Mouse (Mus musculus) large intestine, adult 2 months (tissue): ENCODE data around the gene Prrt1. TPM values are rescaled to one million over a fixed set of nuclear protein-coding genes. Genes with fewer than 3 reads are reported as not detected.
A peak's percentile ranks its signal among the peaks of the same experiment; 100 is the strongest.

Experiments
- DNase-seq: peaks from one replicate; pipeline ENCODE4 v3.0.0-alpha.2; 2012; ENCODE audit warnings: low read depth, low spot score
- WGBS: fragments of 180-500 bp; shearing (Covaris S2); methylation state at CpG from one replicate; pipeline ENCODE4 v1.1.7; 2018; 5-methylcytosine and 5-hydroxymethylcytosine counted together
- polyA plus RNA-seq: library from polyadenylated mRNA; depleted of rRNA; stranded (reverse); fragments of >200 nt; gene quantifications from 2 replicates; pipeline ENCODE4 v1.2.3, GENCODE M21; 2012

Prrt1 gene
- polyA plus RNA-seq, 1 experiment: 4.5 TPM

DNA sequence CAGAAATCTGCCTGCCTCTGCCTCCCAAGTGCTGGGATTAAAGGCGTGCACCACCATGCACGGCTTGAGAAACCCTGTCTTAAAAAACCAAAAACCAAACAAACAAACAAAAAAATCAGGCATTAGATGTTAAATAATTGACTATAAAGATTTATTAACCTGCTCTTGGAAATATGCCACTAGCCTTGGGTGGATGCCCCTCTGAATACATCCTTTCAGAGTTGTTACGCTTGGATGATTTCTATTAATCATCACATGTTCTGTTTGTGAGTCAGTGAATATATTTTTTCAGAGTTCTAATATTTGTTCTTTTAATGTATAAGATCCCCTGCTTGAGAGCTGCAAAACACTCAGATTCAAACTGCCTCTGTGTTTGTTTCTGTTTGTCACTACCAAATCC lies 4.4 kb upstream of the Prrt1 start:
- 92% methylated on average over 3 of the region's 3 CpGs for WGBS
- DNase-seq: no peak

DNA sequence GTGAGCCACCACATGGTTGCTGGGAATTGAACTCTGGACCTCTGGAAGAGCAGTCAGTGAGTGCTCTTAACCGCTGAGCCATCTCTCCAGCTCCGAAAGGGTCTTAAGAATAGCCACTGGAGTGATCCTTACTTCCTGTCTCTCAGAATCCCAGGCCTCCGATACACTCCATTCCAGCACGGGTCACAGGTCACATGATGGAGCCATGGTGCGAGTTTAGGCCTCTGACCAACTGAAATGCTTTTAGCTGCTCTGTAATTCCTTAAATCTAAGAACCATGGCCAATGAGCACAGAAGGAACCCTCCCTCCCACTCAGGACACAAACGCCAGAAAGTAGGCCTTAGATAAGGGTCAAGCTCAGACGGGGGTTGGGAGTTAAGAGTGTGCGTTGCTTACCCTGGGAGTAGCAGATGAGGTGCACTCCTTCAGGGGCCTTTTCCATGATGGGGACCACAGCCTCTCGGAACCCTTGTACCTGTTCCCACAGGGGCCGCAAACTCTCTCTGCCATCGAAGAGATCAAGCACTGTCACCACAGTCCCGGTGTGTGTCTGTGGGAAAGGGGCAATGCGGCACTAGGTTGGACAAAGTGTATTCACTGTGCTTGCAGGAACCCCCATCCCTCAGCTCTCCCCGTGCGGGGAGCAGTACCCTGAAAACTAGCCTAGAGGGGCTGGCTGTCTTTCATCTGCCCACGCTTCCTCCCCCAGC lies 3.1 kb upstream of the Prrt1 start:
- 50% methylated on average over 16 of the region's 16 CpGs for WGBS

DNA sequence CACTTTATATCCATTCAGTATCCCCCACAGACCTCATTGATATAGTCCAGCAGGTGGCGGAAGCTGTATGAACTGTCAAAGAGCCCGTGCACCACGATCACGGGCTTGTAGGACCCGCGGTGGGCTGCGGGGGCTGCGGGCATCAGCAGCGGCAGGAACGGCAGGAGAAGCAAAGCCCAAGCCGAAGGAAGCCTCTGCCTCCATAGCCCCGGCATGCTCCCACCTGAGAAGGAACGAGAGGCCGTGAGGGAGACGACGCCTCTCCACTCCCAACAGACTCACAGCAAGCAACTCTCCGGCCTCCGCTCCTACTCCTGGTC lies 2.6 kb upstream of the Prrt1 start:
- under 1% methylated on average over 18 of the region's 18 CpGs for WGBS
- no peak for DNase-seq

More for the DNA sequence above, 3.1 kb upstream of the Prrt1 start:
- no peak for DNase-seq

DNA sequence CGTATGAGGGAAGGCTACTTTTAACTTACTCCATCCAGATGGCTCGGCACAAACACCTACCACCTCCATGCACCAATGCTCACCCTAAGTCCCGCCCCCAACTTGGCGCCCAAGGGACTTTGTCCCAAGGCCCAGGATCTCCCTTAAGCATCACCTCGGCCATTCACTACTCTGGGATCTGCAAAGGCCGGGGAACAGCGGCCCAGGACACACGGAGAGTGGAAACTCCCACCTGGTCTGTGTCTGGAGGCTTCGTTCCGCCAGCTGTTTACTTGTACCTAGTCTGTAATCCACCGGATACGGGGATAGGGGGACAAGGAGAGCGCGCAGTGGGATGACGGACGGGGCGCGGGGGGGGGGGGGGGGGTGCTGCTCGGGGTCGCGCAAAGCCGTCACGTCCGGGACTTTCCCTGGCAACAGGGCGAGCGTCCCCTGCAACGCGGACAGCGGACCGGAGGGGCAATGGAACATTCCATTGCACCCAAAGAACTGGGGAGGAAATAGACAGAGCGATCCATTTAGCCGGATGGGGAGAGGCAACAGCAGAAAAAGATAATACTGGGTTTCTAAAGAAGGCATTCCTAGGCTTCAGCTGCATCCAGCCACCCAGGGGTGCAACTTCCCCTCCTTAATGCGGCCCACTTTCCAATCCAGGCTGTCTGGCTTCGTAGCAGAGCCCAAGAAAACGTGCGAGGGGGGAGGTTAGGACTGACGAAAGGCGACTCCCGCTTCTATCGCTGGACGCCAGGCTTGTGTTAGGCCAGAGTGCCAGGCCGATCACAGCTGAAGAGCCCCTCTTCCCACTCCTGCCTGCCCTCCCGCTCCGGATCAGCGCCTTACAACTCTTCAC lies 2.0 kb upstream of the Prrt1 start:
- WGBS: 1% methylated on average over 45 of the region's 45 CpGs
- DNase-seq: peak; percentile 45

DNA sequence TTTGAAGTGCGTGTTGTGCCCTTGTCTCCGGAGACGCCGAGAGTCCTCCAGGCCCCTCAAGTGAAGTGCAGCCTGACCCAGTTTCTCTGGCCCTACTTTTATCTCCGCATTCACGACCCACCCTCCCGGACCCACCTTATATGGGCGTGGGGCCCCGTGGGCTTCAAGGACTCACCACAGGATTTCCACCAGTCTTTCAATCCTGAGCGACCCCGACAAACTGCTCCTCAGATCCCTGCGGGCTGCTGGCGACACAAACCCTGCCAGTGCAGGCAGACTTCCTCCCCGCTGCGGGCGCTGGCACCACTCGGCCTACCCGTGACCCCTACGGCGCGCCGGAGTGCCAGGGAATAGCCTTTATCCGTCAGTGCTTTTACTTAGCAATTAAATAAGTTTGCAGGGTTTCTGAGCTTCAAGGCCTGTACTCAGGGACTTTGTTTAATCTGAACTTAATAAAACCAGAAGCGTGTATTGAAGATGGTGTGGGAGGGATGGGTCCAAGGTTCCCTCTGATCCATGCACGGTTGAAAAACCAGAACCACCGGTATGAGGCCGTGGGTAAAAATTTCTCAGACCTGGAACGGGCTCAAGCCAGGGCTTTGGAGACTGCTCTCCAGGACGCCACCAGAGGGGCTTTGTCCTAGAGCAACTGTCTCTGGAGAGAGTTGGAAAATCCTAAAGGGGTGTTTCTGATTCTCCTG lies 1.2 kb upstream of the Prrt1 start, which contains the start of gene Ppt2:
Gene Ppt2, minus strand, starts transcription at position 568 of the 701 bp plus-strand sequence.
- DNase-seq: no peak
- 1% methylated on average over 29 of the region's 29 CpGs for WGBS

DNA sequence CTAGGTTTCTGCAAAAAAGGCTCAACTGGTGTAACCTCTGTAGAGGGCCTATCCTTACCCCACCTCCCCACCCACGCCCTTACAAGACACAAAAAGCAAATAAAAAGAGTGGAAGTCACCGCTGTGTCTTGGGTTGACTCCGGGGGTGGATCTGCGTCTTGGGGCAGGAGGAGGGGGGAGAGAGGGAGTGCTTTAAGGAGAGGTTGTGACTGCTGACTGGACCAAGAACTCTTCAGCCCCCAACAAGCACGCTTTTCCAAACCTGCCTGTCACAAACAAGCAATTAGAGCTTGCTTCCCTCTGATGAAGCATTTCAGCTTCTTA lies 727 bp upstream of the Prrt1 start:
- 5% methylated on average over 5 of the region's 5 CpGs for WGBS
- no peak for DNase-seq

DNA sequence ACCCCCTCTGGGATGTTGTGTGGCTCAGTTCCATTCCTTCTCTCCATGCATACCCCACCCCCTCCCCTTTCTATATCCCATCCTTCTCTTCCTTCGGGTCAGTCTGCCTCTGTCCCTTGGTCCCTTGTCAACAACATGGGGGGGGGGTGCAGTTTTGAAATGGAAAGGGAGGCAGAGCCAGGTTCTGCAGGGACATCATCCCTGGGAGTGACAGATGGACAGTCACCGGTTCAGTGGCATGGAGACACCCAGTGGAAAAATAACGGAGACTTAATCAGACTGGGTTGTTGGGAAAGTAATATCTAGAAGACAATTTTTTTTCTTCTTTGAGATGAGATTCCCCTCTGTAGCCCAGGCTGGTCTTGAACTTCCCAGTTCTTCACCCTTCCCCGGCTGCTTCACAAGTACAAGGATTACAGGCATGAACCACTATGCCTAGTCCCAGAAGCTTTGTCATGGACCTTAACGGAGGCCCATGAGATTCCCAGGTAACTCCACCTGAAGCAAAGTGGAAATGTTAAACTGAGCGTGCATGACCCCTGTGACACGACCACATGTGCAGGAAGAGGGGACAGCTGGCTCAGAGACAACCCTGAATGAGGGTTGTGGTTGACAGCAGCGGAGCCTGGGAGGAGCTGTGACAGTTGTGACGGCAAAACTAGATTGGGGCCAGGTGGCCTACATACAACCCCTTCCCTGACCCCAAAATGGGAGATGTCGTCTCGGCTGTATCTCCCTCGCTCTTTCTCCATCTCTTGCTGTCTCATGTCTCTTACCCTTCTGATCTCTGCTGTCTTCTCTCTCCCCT lies 667 bp downstream of the Prrt1 start:
- no peak for DNase-seq
- 66% methylated on average over 12 of the region's 12 CpGs for WGBS

DNA sequence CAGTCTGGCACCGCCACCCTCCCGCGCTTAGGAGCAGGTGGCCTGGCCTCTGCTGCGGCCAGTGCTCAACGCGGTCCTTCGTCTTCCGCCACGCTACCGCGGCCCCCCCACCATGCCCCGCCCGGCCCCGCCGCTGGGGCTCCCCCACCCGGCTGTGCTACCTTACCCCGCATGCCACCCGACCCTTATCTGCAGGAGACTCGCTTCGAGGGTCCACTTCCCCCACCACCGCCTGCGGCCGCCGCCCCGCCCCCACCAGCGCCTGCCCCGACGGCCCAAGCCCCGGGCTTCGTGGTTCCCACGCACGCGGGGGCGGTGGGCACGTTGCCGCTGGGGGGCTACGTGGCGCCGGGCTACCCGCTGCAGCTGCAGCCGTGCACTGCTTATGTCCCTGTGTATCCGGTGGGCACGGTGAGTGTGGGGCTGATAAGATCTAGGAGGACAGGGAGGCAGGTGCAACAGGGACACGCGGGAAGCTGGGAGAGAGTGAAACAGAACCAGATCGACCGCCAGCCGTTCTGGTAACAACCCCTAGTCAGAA lies 1.5 kb downstream of the Prrt1 start:
- 11% methylated on average over 48 of the region's 48 CpGs for WGBS
- no peak for DNase-seq

DNA sequence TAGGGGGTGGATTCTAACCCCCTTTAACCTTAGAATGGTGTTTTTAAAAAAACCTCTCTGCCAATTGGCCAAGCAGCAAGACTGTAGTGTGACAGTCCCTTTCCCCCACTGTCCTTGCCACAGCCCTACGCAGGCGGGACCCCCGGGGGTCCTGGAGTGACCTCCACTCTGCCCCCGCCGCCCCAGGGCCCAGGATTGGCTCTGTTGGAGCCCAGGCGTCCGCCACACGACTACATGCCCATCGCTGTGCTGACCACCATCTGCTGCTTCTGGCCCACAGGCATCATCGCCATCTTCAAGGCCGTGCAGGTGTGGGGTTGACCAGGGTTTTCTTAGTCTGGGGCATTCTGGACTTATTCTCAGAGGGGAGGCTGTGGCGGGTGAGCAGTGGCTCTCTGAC lies 2.3 kb downstream of the Prrt1 start:
- WGBS: 32% methylated on average over 12 of the region's 12 CpGs
- no peak for DNase-seq

DNA sequence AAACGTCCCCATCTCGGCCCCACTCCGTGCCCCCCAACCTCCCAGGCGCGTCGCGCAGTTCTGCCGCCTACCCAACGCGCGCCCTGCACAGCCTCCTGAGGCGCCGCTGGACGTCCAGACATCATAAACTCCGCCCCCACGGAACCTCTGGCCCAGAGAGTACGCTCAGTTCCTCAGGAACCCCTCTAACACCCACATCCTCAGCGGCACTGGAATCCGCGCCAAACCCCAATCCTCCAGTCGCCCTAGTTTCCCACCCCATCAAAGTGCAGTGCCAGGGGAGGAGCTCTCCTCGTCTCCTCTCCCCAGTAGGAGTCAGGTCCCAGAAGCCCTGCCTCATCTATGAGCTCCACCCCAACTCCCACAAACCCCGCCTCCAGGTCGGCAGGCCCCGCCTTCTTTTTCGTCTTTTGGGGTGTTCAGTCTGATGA lies 2.9 kb downstream of the Prrt1 start:
- 1% methylated on average over 26 of the region's 26 CpGs for WGBS
- no peak for DNase-seq

DNA sequence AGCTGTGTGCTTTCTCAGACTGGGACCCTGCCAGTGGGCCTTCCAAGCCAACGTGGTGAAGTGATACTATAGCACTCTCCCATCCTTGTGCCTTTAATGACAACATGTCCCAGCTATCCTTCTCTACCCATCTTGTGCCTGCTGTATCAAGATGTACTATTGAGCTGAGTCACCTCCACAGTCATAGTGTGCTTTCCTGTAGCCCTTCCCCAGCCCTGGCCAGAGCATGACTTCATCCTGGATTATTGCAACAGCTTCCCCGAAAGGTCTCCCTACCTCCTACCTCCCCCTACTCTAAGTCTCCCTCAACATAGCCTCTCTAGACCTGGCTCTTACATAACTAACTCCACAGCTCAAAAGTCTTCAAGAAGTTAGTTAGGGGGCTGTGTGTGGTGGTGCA lies 6.3 kb downstream of the Prrt1 start:
- DNase-seq: no peak
- 76% methylated on average over 2 of the region's 2 CpGs for WGBS

DNA sequence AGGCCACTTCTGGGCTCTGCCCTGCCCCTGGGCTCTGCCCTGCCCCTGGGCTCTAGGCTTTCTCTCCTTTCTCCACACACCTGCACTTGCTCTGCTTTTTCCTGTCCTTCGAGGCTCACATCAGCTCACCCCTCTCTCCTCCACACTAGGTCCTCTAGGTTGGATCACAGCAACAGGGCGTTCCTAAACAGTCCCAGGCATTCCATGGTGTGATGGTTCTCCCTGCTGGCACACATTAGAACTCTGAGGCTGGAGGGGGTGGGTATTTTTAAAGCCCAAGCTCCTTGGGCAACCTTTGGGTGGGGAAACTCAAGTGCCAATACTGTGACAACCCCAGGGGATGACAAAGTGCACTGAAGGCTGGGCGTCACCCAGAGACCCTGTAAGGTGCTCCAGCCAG lies 8.1 kb downstream of the Prrt1 start:
- WGBS: 60% methylated on average over 3 of the region's 3 CpGs

DNA sequence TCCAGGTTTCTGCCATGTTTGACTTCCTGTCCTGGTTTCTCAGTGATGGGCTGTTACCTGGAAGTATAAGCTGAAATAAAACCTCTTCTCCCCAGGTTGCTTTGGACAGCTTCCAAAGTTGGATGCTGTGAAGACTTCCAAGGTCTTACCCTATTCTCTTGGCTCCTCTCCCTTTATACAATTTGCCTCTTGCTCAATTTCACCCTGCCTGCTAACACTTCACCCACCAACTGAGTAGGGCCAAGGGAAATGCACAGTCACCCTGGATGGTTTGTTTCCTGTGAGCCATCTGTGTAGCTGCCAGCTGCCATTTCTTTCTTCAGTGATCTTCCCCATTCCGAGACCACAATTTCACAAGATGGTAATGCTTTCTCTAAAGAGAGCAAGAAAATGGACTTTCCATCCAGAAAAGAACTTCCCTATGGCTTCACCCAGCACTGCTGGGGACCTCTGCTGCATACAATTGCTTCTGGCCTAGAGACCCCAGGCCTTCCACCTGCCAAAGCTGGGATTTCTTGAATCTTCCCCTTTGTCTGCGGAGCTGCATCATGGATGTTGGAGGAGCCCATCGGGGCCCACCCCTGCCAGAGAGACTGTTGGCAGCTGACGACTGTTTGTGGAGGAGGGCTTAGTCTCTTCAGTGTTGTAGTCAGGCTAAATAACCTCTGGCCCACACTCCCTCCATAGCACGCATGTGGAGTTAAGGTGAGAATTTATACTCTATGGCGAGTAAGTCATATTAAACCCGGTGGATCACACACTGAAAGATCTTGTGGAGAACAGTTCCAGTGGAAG lies 10.3 kb downstream of the Prrt1 start:
- WGBS: 79% methylated on average over 7 of the region's 7 CpGs
- no peak for DNase-seq

More for the DNA sequence above, 8.1 kb downstream of the Prrt1 start:
- no peak for DNase-seq

DNA sequence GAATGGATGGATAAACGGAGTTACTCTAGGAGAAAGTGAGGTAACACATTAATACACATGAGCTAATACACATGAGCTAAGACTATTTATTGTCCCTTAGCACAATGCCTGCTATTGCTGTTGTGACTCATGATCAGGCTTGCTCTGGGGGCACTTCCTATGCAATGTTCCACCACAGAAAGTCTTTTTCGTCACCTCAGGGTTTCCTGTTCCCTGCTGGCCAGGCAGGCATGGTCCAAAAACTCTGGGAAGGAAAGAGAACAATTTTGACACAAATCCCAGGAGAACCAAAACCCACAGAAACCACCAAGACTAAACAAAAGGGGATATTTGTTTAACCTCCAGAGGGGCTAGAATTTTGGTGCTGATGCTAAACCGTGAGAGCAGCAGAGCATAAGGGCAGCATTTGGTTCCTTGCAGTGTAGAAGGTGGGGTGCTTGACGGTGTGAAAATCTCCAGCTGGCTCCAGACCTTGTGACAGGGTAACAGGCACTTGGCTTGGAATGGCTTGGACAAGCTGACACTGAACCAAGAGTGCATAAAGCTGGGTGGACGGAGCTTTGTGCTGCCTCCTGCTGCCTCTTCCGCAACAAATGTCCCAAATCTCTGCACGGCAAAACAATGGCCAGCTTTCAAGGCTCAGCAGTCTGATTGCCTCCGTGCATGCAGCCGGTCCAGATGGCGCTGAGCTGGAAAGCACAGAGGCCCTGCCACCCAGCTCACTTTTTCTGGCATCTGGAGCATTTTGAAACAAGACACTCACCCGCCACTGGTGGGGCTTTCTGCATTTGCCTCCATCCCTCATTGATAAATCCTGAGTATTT lies 11.7 kb downstream of the Prrt1 start:
- no peak for DNase-seq
- 34% methylated on average over 11 of the region's 11 CpGs for WGBS

DNA sequence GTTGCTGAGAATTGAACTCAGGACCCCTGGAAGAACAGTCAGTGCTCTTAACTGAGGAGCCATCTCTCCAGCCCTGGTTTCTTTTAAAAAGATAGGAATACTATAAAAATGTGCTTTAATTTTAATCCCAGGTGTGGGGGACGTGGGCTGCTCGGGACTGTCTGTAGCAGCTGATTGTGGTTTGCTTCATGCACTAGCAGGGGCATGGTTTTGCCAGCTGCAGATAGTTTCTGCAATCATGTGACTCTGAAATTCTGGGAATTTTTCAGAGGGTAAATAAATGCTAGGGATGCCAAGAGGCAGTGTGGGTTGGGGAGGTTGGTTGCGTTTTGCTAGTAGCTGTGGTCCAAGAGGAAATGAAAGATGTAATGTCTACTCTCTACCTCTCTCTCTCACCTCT lies 12.6 kb downstream of the Prrt1 start:
- WGBS: 66% methylated on average over 3 of the region's 3 CpGs
- DNase-seq: no peak

DNA sequence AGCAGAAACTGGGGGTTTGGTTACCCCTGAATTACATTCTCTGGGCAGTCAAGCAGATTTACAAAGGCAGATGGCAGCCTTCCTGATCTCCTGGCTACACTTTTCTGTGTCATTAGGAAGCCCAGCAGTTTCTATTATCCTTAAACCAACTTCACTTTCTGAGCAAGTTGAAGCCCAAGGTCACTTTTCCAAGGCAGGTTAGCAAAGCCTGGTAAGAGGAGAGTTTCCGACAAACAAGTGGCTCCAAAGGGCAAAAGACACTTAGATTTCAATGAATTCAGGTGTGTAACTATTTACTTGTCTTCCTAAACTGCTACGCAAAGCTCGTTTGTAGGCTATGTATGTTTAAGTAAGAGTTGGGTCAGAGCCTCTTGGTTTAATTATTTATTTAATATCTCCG lies 14.0 kb downstream of the Prrt1 start:
- DNase-seq: no peak
- 69% methylated on average over 4 of the region's 4 CpGs for WGBS

DNA sequence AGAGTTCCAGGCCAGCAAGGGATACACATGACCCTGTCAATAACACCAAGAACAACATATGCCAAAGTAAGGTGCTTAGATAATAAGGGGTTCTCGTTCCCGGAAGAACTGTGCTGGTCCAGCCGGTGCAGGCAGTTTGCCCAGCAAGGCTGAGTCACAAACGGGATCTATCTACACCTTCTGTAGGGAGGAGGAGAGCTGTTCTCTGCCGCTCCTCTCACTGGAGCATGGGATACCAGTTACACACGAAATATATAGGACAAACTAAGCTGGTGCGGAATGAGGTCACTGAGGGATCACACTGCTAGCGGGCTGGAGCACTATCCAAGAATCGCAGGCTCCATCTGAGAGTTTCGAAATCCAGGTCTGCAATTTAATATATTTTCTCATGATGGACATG lies 14.6 kb downstream of the Prrt1 start:
- DNase-seq: no peak
- 68% methylated on average over 10 of the region's 10 CpGs for WGBS

DNA sequence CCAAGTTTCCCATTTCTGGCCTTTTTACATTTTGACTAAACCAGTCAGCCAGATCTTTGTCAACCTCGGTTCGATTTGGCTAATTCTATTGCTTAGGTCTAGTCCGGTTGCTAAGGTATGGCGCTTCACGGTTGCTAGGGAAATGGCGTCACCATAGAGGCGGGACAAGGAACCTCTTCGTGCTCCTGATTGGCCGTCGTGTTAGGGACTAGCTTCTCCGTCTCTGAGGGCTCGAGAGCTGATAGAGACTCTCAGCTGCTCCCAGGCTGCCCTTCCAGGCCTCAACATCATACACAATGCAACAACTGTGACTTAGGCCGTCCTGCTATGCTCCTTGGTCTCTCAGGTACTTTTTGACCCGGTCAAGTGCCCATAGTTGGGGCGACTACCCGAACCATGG lies 15.3 kb downstream of the Prrt1 start, which contains the start of gene Fkbpl:
Gene Fkbpl, plus strand, starts transcription at position 157 of the 400 bp plus-strand sequence.
- under 1% methylated on average over 16 of the region's 16 CpGs for WGBS
- peak; percentile 96 for DNase-seq
